Mouse (Mus musculus) spleen, postnatal 10 days (tissue): Measurements from ENCODE around the gene Krt33a.

ENCODE experiments used
- DNase-seq, 2 experiments: peaks; one replicate each; pipeline ENCODE4 v3.0.0; 2021 to 2022; ENCODE audit warnings: low spot score in 2 of 2

Gene Krt33a

GRCm38 (mm10) chr11:99986180-99986647, 29.8 kb downstream of the Krt33a start, which contains the start of gene Krtap16-1:
Krtap16-1 (minus strand) TSS chr11:99986597.
- no peak for DNase-seq

- no peak for DNase-seq
Measured at GRCm38 (mm10) chr11:99985291-99986092, 30.5 kb downstream of the Krt33a start.

GRCm38 (mm10) chr11:99983442-99983841, 32.6 kb downstream of the Krt33a start:
- no peak for DNase-seq

- no peak for DNase-seq
Measured at GRCm38 (mm10) chr11:99982731-99983130, 33.3 kb downstream of the Krt33a start.

GRCm38 (mm10) chr11:99978953-99979352, 37.1 kb downstream of the Krt33a start, which contains the start of gene Krtap29-1:
Krtap29-1 (minus strand) TSS chr11:99979053.
- DNase-seq, result no peak

- no peak for DNase-seq
Measured at GRCm38 (mm10) chr11:99965961-99966360, 50.1 kb downstream of the Krt33a start.

- DNase-seq, result no peak
Measured at GRCm38 (mm10) chr11:99964213-99964612, 51.8 kb downstream of the Krt33a start.
